Mouse (Mus musculus): ENCODE results near the gene Gnaq. TPM values are rescaled to one million over a fixed set of nuclear protein-coding genes. Genes with fewer than 3 reads are reported as not detected.
"Not testable (repeated sequence)": the region's sequence is repeated elsewhere in the genome, so short reads cannot be mapped to it uniquely, and the experiment has no call there.

Gnaq gene
- polyA plus RNA-seq, 1 experiment from 2014 or later = 18.9 TPM

GRCm38 (mm10) chr19:16154480-16154879 is 21.8 kb downstream of the Gnaq start:
- H3K27ac ChIP-seq = no peak overlapping the region
- no peaks in the 10 kb centered on the region for H3K36me3 ChIP-seq
- no peaks in the 10 kb centered on the region for H3K9me3 ChIP-seq
- no peaks in the 10 kb centered on the region for H3K27me3 ChIP-seq (ENCODE audit: insufficient read depth, poor library complexity, severe bottlenecking)
- peak; percentile 3 for DNase-seq (ENCODE audit: low spot score)
- peaks cover 35% of the 10 kb centered on the region for H3K4me1 ChIP-seq
- H3K4me3 ChIP-seq = no peak overlapping the region

GRCm38 (mm10) chr19:16157120-16157519 is 24.5 kb downstream of the Gnaq start:
- Histone ChIP-seq H3K4me1 (peaks cover 36% of the 10 kb centered on the region), H3K36me3 (no peaks in the 10 kb centered on the region), H3K4me3 (no peak overlapping the region), H3K27me3 (ENCODE audit: insufficient read depth, poor library complexity, severe bottlenecking) (no peaks in the 10 kb centered on the region), H3K9me3 (no peaks in the 10 kb centered on the region), H3K27ac (no peak overlapping the region)
- DNase-seq (ENCODE audit: low spot score) = peak; percentile 54
- 85% methylated on average over 7 of the region's 7 CpGs for WGBS

- H3K4me3 ChIP-seq = no peak overlapping the region
- no peak for DNase-seq (ENCODE audit: low spot score)
- WGBS = 84% methylated on average over 2 of the region's 2 CpGs
- H3K36me3 ChIP-seq = no peaks in the 10 kb centered on the region
- no peaks in the 10 kb centered on the region for H3K27me3 ChIP-seq (ENCODE audit: insufficient read depth, poor library complexity, severe bottlenecking)
- peaks cover 23% of the 10 kb centered on the region for H3K4me1 ChIP-seq
- no peaks in the 10 kb centered on the region for H3K9me3 ChIP-seq
- H3K27ac ChIP-seq = no peak overlapping the region
Measured at GRCm38 (mm10) chr19:16160759-16161158, 28.1 kb downstream of the Gnaq start.

- 48% methylated on average over 2 of the region's 2 CpGs for WGBS
- H3K27me3 ChIP-seq (ENCODE audit: insufficient read depth, poor library complexity, severe bottlenecking) = no peaks in the 10 kb centered on the region
- H3K9me3 ChIP-seq = no peaks in the 10 kb centered on the region
- H3K4me3 ChIP-seq = no peak overlapping the region
- H3K27ac ChIP-seq = no peak overlapping the region
- H3K36me3 ChIP-seq = no peaks in the 10 kb centered on the region
- H3K4me1 ChIP-seq = peaks cover 21% of the 10 kb centered on the region
- no peak for DNase-seq (ENCODE audit: low spot score)
Measured at GRCm38 (mm10) chr19:16161222-16161621, 28.6 kb downstream of the Gnaq start.

- WGBS = 92% methylated on average over 13 of the region's 13 CpGs
- peaks cover 38% of the 10 kb centered on the region for H3K4me1 ChIP-seq
- H3K36me3 ChIP-seq; H3K27ac ChIP-seq; H3K27me3 ChIP-seq (ENCODE audit: insufficient read depth, poor library complexity, severe bottlenecking); H3K4me3 ChIP-seq; H3K9me3 ChIP-seq; DNase-seq (ENCODE audit: low spot score): not testable (repeated sequence)
Measured at GRCm38 (mm10) chr19:16164396-16164795, 31.8 kb downstream of the Gnaq start.

GRCm38 (mm10) chr19:16167185-16167584 is 34.6 kb downstream of the Gnaq start:
- Histone ChIP-seq H3K27ac (no peak overlapping the region), H3K4me3 (no peak overlapping the region), H3K9me3 (no peaks in the 10 kb centered on the region), H3K27me3 (ENCODE audit: insufficient read depth, poor library complexity, severe bottlenecking) (no peaks in the 10 kb centered on the region), H3K4me1 (peaks cover 27% of the 10 kb centered on the region), H3K36me3 (no peaks in the 10 kb centered on the region)
- no peak for DNase-seq (ENCODE audit: low spot score)
- 67% methylated on average over 4 of the region's 4 CpGs for WGBS

GRCm38 (mm10) chr19:16168192-16168591 is 35.6 kb downstream of the Gnaq start:
- Histone ChIP-seq H3K36me3 (no peaks in the 10 kb centered on the region), H3K27ac (peak overlapping the region; percentile 43), H3K27me3 (ENCODE audit: insufficient read depth, poor library complexity, severe bottlenecking) (no peaks in the 10 kb centered on the region), H3K4me1 (peaks cover 31% of the 10 kb centered on the region), H3K9me3 (no peaks in the 10 kb centered on the region), H3K4me3 (no peak overlapping the region)
- no peak for DNase-seq (ENCODE audit: low spot score)
- 56% methylated on average over 4 of the region's 4 CpGs for WGBS

- Histone ChIP-seq H3K4me1 (peaks cover 36% of the 10 kb centered on the region), H3K36me3 (no peaks in the 10 kb centered on the region), H3K4me3 (no peak overlapping the region), H3K27me3 (ENCODE audit: insufficient read depth, poor library complexity, severe bottlenecking) (no peaks in the 10 kb centered on the region), H3K27ac (peak overlapping the region; percentile 43), H3K9me3 (no peaks in the 10 kb centered on the region)
- 57% methylated on average over 4 of the region's 4 CpGs for WGBS
- DNase-seq (ENCODE audit: low spot score) = no peak
Measured at GRCm38 (mm10) chr19:16168653-16169198, 36.1 kb downstream of the Gnaq start.

GRCm38 (mm10) chr19:16170724-16171123 is 38.1 kb downstream of the Gnaq start:
- no peaks in the 10 kb centered on the region for H3K9me3 ChIP-seq
- DNase-seq (ENCODE audit: low spot score) = no peak
- no peaks in the 10 kb centered on the region for H3K36me3 ChIP-seq
- no peak overlapping the region for H3K27ac ChIP-seq
- no peaks in the 10 kb centered on the region for H3K27me3 ChIP-seq (ENCODE audit: insufficient read depth, poor library complexity, severe bottlenecking)
- WGBS = 50% methylated on average over 3 of the region's 3 CpGs
- H3K4me3 ChIP-seq = no peak overlapping the region
- H3K4me1 ChIP-seq = peaks cover 41% of the 10 kb centered on the region

GRCm38 (mm10) chr19:16173721-16174120 is 41.1 kb downstream of the Gnaq start:
- H3K27ac ChIP-seq = 0 out of 2 replicates have a peak overlapping the region, but pooled peaks have one; percentile 31

GRCm38 (mm10) chr19:16176426-16176825 is 43.8 kb downstream of the Gnaq start:
- DNase-seq (ENCODE audit: low spot score) = no peak
- peaks cover 56% of the 10 kb centered on the region for H3K4me1 ChIP-seq

More at GRCm38 (mm10) chr19:16173721-16174120, 41.1 kb downstream of the Gnaq start:
- WGBS = 35% methylated on average over 9 of the region's 9 CpGs
- H3K9me3 ChIP-seq = no peaks in the 10 kb centered on the region
- no peak for DNase-seq (ENCODE audit: low spot score)
- H3K36me3 ChIP-seq = no peaks in the 10 kb centered on the region
- peaks cover 43% of the 10 kb centered on the region for H3K4me1 ChIP-seq
- 0 out of 2 replicates have a peak overlapping the region, but pooled peaks have one; percentile 26 for H3K4me3 ChIP-seq
- no peaks in the 10 kb centered on the region for H3K27me3 ChIP-seq (ENCODE audit: insufficient read depth, poor library complexity, severe bottlenecking)

GRCm38 (mm10) chr19:16177139-16177727 is 44.6 kb downstream of the Gnaq start:
- Histone ChIP-seq H3K9me3 (no peaks in the 10 kb centered on the region), H3K4me1 (peaks cover 64% of the 10 kb centered on the region), H3K27ac (peak overlapping the region; percentile 29; the same call in 1 of the 2 replicates), H3K36me3 (no peaks in the 10 kb centered on the region), H3K4me3 (no peak overlapping the region), H3K27me3 (ENCODE audit: insufficient read depth, poor library complexity, severe bottlenecking) (no peaks in the 10 kb centered on the region)
- 87% methylated on average over 8 of the region's 8 CpGs for WGBS
- no peak for DNase-seq (ENCODE audit: low spot score)

More at GRCm38 (mm10) chr19:16176426-16176825, 43.8 kb downstream of the Gnaq start:
- Histone ChIP-seq H3K9me3 (no peaks in the 10 kb centered on the region), H3K27ac (peak overlapping the region; percentile 53; the same call in 1 of the 2 replicates), H3K27me3 (ENCODE audit: insufficient read depth, poor library complexity, severe bottlenecking) (no peaks in the 10 kb centered on the region), H3K36me3 (no peaks in the 10 kb centered on the region), H3K4me3 (no peak overlapping the region)
- WGBS = 19% methylated on average over 5 of the region's 5 CpGs

GRCm38 (mm10) chr19:16181258-16181657 is 48.6 kb downstream of the Gnaq start:
- WGBS = 50% methylated on average over 3 of the region's 3 CpGs
- no peaks in the 10 kb centered on the region for H3K36me3 ChIP-seq
- H3K27ac ChIP-seq = peak overlapping the region; percentile 19; the same call in 1 of the 2 replicates
- no peaks in the 10 kb centered on the region for H3K27me3 ChIP-seq (ENCODE audit: insufficient read depth, poor library complexity, severe bottlenecking)
- H3K4me1 ChIP-seq = peaks cover 55% of the 10 kb centered on the region
- no peak for DNase-seq (ENCODE audit: low spot score)
- H3K9me3 ChIP-seq = no peaks in the 10 kb centered on the region
- H3K4me3 ChIP-seq = no peak overlapping the region

Measured in heart, embryonic 10.5 days (tissue).